Mouse (Mus musculus) CD4-positive, CD25-positive, alpha-beta regulatory T cell, adult 2 months (primary cell): ENCODE measurements around the gene Ssr2.
A peak's percentile ranks its signal among the peaks of the same experiment; 100 is the strongest.

Source experiments
- DNase-seq: peaks from one replicate; pipeline ENCODE4 v3.0.0-alpha.2; 2012; ENCODE audit warnings: low read depth, low spot score

The Ssr2 gene

GRCm38 (mm10) chr3:88623346-88624135, 47.9 kb downstream of the Ssr2 start:
- DNase-seq = no peak

GRCm38 (mm10) chr3:88624324-88624723, 48.6 kb downstream of the Ssr2 start:
- no peak for DNase-seq

GRCm38 (mm10) chr3:88624951-88625350, 49.3 kb downstream of the Ssr2 start:
- DNase-seq = no peak

GRCm38 (mm10) chr3:88625531-88625930, 49.9 kb downstream of the Ssr2 start:
- DNase-seq = no peak

GRCm38 (mm10) chr3:88626316-88626715, 50.6 kb downstream of the Ssr2 start:
- no peak for DNase-seq

GRCm38 (mm10) chr3:88627114-88627513, 51.4 kb downstream of the Ssr2 start:
- no peak for DNase-seq

- DNase-seq = no peak
Observed at GRCm38 (mm10) chr3:88627535-88627934, 51.9 kb downstream of the Ssr2 start.

GRCm38 (mm10) chr3:88628766-88629165, 53.1 kb downstream of the Ssr2 start:
- DNase-seq = no peak

- no peak for DNase-seq
Observed at GRCm38 (mm10) chr3:88629244-88629643, 53.6 kb downstream of the Ssr2 start.

- no peak for DNase-seq
Observed at GRCm38 (mm10) chr3:88630018-88630417, 54.3 kb downstream of the Ssr2 start.

- DNase-seq = no peak
Observed at GRCm38 (mm10) chr3:88630849-88631341, 55.2 kb downstream of the Ssr2 start.

- DNase-seq = peak; percentile 65
Observed at GRCm38 (mm10) chr3:88631921-88632587, 56.4 kb downstream of the Ssr2 start.

GRCm38 (mm10) chr3:88633056-88633455, 57.4 kb downstream of the Ssr2 start:
- no peak for DNase-seq

- no peak for DNase-seq
Observed at GRCm38 (mm10) chr3:88635506-88636275, 60.0 kb downstream of the Ssr2 start.

- DNase-seq = no peak
Observed at GRCm38 (mm10) chr3:88636555-88636986, 60.9 kb downstream of the Ssr2 start.

- no peak for DNase-seq
Observed at GRCm38 (mm10) chr3:88637134-88637533, 61.5 kb downstream of the Ssr2 start.
